Mouse (Mus musculus): ENCODE data around the gene 1700037H04Rik. TPM values are rescaled to one million over a fixed set of nuclear protein-coding genes. Genes with fewer than 3 reads are reported as not detected.

1700037H04Rik gene
- total RNA-seq, 2 experiments from 2014 or later: 9.7 to 12.8 TPM

Other genes with a start within 250 kb of the 1700037H04Rik start
- gene Gfra4, start 117.0 kb downstream of the 1700037H04Rik start, total RNA-seq (2021): 10 to 100 TPM in 1 of 2 experiments, 1 to 10 TPM in 1; 6.9 to 10.4 TPM
- gene Adam33, start 96.3 kb downstream of the 1700037H04Rik start, total RNA-seq (2021): 1 to 10 TPM; 1.7 to 2.2 TPM
- 1 to 10 TPM; 1.9 to 4.6 TPM for gene Siglec1, start 73.3 kb downstream of the 1700037H04Rik start, total RNA-seq (2021)
- 10 to 100 TPM; 32.1 to 44.1 TPM for gene Hspa12b, start 32.8 kb downstream of the 1700037H04Rik start, total RNA-seq (2021)
- not detected for gene Gm11037, start 26.6 kb downstream of the 1700037H04Rik start, total RNA-seq (2021)
- gene Cenpb, start 20.0 kb upstream of the 1700037H04Rik start, total RNA-seq (2021): 10 to 100 TPM; 85.1 to 86.2 TPM
- 1 to 10 TPM; 6.1 to 7.0 TPM for gene Cdc25b, start 26.9 kb upstream of the 1700037H04Rik start, total RNA-seq (2021)
- gene Spef1, start 27.2 kb upstream of the 1700037H04Rik start, total RNA-seq (2021): 1 to 10 TPM; 5.7 to 6.2 TPM
- gene Ap5s1, start 47.0 kb upstream of the 1700037H04Rik start, total RNA-seq (2021): 10 to 100 TPM; 31.5 to 36.5 TPM
- 10 to 100 TPM; 63.9 to 69.7 TPM for gene Mavs, start 74.0 kb upstream of the 1700037H04Rik start, total RNA-seq (2021)
- 10 to 100 TPM; 20.9 to 25.7 TPM for gene Pank2, start 102.4 kb upstream of the 1700037H04Rik start, total RNA-seq (2021)
- gene Rnf24, start 192.8 kb upstream of the 1700037H04Rik start, total RNA-seq (2021): 1 to 10 TPM; 2.9 to 3.2 TPM